Mouse (Mus musculus) bone marrow, adult 2 months (tissue): Measurements from ENCODE around the gene Xrcc6. TPM values are rescaled to one million over a fixed set of nuclear protein-coding genes. Genes with fewer than 3 reads are reported as not detected.

Source experiments
- H3K27ac ChIP-seq: fragments of 200-500 bp; 2 replicates; pipeline ENCODE4 v1.5.1; 2012; ENCODE audit warnings: low read depth, mild to moderate bottlenecking, control low read depth, inconsistent platforms, low read length; ENCODE audit not compliant: control insufficient read depth, poor library complexity, insufficient read depth
- H3K4me1 ChIP-seq: fragments of 200-500 bp; 2 replicates; pipeline ENCODE4 v1.6.1; 2011; ENCODE audit warnings: low read length; ENCODE audit not compliant: control insufficient read depth, insufficient read depth
- H3K4me3 ChIP-seq: fragments of 200-500 bp; replicated peaks from 2 replicates; pipeline ENCODE3; 2011; ENCODE audit warnings: mild to moderate bottlenecking, low read depth, low read length, control low read depth; ENCODE audit not compliant: control insufficient read depth
- CTCF ChIP-seq: fragments of 200-500 bp; IDR thresholded peaks from 2 replicates; pipeline ENCODE4 v1.5.1; 2011; ENCODE audit warnings: low read length, control low read depth; ENCODE audit not compliant: control insufficient read depth, insufficient read depth
- POLR2A ChIP-seq: fragments of 200-500 bp; IDR thresholded peaks from 2 replicates; pipeline ENCODE4 v1.6.1; 2011; ENCODE audit warnings: low read depth, mild to moderate bottlenecking, control low read depth, low read length, borderline replicate concordance; ENCODE audit not compliant: control insufficient read depth
- WGBS: fragments of 180-500 bp; shearing (Covaris S2); methylation state at CpG from one replicate; pipeline ENCODE4 v1.1.7; 2018; 5-methylcytosine and 5-hydroxymethylcytosine counted together
- polyA plus RNA-seq: library from polyadenylated mRNA; stranded (reverse); fragments of >200 nt; gene quantifications from 2 replicates; pipeline ENCODE4 v1.2.4, GENCODE M21; 2011; ENCODE audit warnings: low replicate concordance; ENCODE audit not compliant: missing spikeins, insufficient read depth, insufficient read length

Gene Xrcc6
- polyA plus RNA-seq, 1 experiment: 96.2 TPM

GRCm38 (mm10) chr15:82023965-82024635 is 36.5 kb downstream of the Xrcc6 start:
- 68% methylated on average over 6 of the region's 6 CpGs for WGBS
- Histone ChIP-seq H3K4me3 (no peak overlapping the region), H3K4me1 (no peaks in the 10 kb centered on the region; the same call in 1 of the 2 replicates), H3K27ac (no peak overlapping the region)
- no peak for TF ChIP-seq POLR2A
- TF ChIP-seq CTCF: no peak

GRCm38 (mm10) chr15:82027276-82027675 is 39.6 kb downstream of the Xrcc6 start:
- WGBS: 75% methylated on average over 7 of the region's 7 CpGs
- TF ChIP-seq POLR2A: no peak
- no peak for TF ChIP-seq CTCF
- no peak overlapping the region for H3K4me3 ChIP-seq
- H3K27ac ChIP-seq: peak overlapping the region; percentile 62
- no peaks in the 10 kb centered on the region; the same call in 1 of the 2 replicates for H3K4me1 ChIP-seq

- WGBS: 42% methylated on average over 7 of the region's 7 CpGs
- H3K27ac ChIP-seq: peak overlapping the region; percentile 62
These were observed 40.1 kb downstream of the Xrcc6 start for GRCm38 (mm10) chr15:82027726-82028125.

GRCm38 (mm10) chr15:82032386-82032785 is 44.8 kb downstream of the Xrcc6 start:
- H3K27ac ChIP-seq: no peak overlapping the region
- H3K4me3 ChIP-seq: no peak overlapping the region
- H3K4me1 ChIP-seq: no peaks in the 10 kb centered on the region; the same call in 1 of the 2 replicates
- 75% methylated on average over 7 of the region's 7 CpGs for WGBS
- no peak for TF ChIP-seq CTCF
- no peak for TF ChIP-seq POLR2A

More at GRCm38 (mm10) chr15:82027726-82028125, 40.1 kb downstream of the Xrcc6 start:
- H3K4me3 ChIP-seq: no peak overlapping the region
- TF ChIP-seq POLR2A: no peak
- TF ChIP-seq CTCF: no peak
- no peaks in the 10 kb centered on the region; the same call in 1 of the 2 replicates for H3K4me1 ChIP-seq

GRCm38 (mm10) chr15:82033762-82034161 is 46.1 kb downstream of the Xrcc6 start, which contains the start of gene Desi1:
Gene Desi1 (minus strand): TSS chr15:82033862.
- no peak within 1 kb of the TSS for H3K27ac ChIP-seq
- H3K4me3 ChIP-seq: no peak within 1 kb of the TSS
- 91% methylated on average over 4 of the region's 4 CpGs for WGBS
- TF ChIP-seq CTCF: no peak
- TF ChIP-seq POLR2A: no peak
- H3K4me1 ChIP-seq: no peaks in the 10 kb centered on the region; the same call in 1 of the 2 replicates

GRCm38 (mm10) chr15:82035904-82036689 is 48.5 kb downstream of the Xrcc6 start:
- Histone ChIP-seq H3K27ac (no peak overlapping the region), H3K4me1 (no peaks in the 10 kb centered on the region), H3K4me3 (no peak overlapping the region)
- TF ChIP-seq POLR2A (no peak), CTCF (no peak)
- WGBS: 71% methylated on average over 12 of the region's 12 CpGs

- TF ChIP-seq POLR2A: no peak
- peak; percentile 91 for TF ChIP-seq CTCF
- H3K4me3 ChIP-seq: no peak overlapping the region
- no peaks in the 10 kb centered on the region for H3K4me1 ChIP-seq
- no peak overlapping the region for H3K27ac ChIP-seq
- WGBS: 96% methylated on average over 1 of the region's 1 CpGs
These were observed 53.0 kb downstream of the Xrcc6 start for GRCm38 (mm10) chr15:82040650-82041049.

GRCm38 (mm10) chr15:82044166-82044784 is 56.6 kb downstream of the Xrcc6 start:
- 94% methylated on average over 7 of the region's 7 CpGs for WGBS
- no peaks in the 10 kb centered on the region; the same call in 1 of the 2 replicates for H3K4me1 ChIP-seq
- no peak overlapping the region for H3K27ac ChIP-seq
- TF ChIP-seq POLR2A (no peak), CTCF (no peak)
- no peak overlapping the region for H3K4me3 ChIP-seq
